Mouse (Mus musculus) lung, adult 2 months (tissue): ENCODE results near the gene Fmo6.

Source experiments
- CTCF ChIP-seq: fragments of 200-500 bp; IDR thresholded peaks from 2 replicates; pipeline ENCODE4 v1.5.1; 2011; ENCODE audit warnings: mild to moderate bottlenecking, low read length, control low read depth; ENCODE audit not compliant: insufficient read depth
- POLR2A ChIP-seq: fragments of 200-500 bp; IDR thresholded peaks from 2 replicates; pipeline ENCODE4 v1.6.1; 2011; ENCODE audit warnings: low read depth, mild to moderate bottlenecking, control low read depth, low read length, borderline replicate concordance; ENCODE audit errors: extremely low read depth

GRCm38 (mm10) chr1:162937415-162937814, at the start of gene Fmo6:
- TF ChIP-seq POLR2A, result no peak
- TF ChIP-seq CTCF, result no peak
